Mouse (Mus musculus) layer of hippocampus, adult 8-10 months (tissue): ENCODE measurements at regions not wholly inside any gene's neighbourhood (a gene's known extent, or its start where the extent isn't known, plus 50 kb on each side); places are given as distances from the start of the nearest gene placed in this dataset.
"Not testable (repeated sequence)": the region's sequence is repeated elsewhere in the genome, so short reads cannot be mapped to it uniquely, and the experiment has no call there.

Source experiments
- DNase-seq, 2 experiments: peaks; one replicate each; pipeline ENCODE4 v3.0.0; 2022; ENCODE audit warnings: low spot score in 2 of 2

DNA sequence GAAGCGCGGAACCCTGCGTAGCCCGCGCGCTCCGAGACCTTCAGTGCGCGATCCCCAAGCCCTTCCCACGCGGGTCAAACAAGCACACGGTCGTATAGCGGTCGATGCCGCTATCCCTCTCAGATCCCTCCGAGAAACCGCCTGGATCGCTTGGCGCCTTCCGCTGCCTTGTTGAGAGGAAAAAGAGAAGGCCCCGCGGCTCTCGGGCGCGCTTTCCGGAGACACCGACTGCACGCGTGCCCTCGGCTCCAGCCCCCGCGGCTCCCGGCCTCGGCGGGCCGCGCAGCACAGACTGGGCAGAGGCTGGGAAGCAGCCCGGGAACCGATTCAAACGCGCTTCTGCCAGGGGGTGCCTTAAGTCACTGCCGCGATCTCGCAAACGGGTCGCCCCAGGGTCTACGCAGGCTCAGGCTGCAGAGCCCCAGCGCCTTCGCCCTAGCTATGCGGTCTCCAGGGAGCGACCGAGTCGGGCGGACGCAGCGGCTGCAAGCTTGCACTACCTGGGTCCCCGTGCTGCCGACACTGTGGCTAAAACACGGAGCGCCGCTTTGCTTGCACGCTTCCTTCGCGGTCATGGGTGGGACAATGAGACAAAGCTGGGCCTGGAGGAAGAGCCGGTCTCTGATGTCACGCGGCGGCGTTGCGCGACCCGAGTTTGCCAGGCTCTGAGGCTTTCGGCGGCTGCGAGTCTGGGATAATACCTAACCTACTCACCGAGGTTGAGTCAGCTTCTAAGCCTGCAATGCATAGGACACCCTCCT, 87.3 kb downstream of the Crisp4 start:
- peak in 1 of 2 experiments; percentile 19 for DNase-seq

DNA sequence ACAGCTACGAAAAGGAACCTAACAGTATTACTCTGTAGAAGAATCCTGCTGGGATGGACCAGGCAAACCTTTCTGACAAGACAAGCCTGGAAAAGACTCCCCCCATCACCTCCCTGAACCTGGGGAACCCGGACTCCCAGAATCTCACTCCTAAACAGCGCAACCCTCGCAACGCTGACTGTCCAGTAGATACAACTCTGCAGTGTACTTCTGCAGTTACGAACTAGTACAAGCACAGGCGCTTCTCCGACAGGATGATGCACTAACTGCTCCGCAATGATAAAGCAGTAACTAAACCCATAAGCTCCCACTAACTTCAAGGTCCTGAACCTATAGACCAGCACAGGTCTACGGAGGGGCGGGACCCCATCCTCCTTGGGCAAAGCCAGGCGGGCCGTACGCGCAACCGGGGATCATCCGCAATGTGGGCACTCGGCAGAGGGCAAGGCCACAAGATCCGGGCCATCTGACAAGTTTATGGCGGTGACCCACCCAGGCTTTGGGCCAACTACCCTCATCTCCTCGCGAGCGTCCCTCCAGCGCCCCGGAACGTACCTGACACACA, 88.0 kb downstream of the Crisp4 start:
- DNase-seq = no peak

DNA sequence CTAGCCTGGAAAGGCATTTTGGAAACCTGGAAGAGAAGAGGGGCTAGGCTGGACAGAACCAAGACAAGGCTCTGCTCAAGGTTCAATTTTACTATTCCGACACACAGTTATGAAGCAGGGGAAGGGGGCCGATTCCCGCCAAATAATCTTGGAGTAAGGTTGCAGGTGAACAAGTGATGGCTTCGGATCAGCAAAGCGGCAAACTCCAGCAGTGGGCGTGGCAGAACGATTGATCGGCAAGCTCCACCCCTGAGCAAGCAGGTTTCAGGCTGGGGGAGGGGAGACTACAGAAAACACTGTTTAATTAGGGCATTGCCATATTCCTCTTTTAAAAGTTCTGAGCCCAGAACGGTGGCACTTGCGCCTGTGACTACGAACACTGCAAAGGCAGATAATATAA, 88.7 kb downstream of the Crisp4 start:
- not testable (repeated sequence) for DNase-seq

DNA sequence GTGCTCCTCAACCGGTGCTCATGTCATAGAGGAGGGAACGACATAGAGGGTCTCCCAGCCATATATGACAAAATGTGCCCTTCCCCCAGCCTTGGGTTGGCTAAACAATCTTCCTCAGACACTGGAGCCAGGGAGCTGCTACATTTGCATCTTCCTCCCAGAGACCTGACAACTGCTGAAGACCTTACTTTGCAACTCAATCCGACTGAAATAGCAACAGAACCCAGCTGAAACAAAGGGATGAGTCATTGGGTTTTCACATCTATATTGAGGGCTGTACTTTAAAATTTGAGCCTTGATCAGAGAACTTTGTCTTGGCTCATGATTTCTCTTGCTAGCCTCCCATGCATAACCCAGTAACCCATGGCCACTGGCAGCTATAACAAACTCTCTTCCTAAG, 115.5 kb downstream of the Crisp4 start:
- no peak for DNase-seq

DNA sequence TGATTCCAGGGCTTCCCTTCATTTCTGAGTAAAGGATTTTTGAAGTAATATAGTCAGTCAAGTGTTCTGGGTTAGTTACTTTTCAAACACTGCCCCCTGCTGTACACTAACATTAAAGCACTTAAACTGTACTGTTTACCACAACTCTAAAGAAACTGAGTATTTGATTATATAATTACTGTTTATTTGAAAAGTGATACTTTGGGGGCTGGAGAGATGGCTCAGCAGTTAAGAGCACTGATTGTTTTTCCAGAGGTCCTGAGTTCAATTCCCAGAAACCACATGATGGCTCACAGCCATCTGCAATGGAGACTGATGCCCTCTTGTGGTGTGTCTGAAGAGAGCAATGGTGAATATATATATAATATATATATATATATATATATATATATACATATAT, 132.8 kb downstream of the Crisp4 start:
- DNase-seq = not testable (repeated sequence)

- peak; percentile 7 to 27 for DNase-seq
These were observed 165.1 kb downstream of the Crisp4 start for GRCm38 (mm10) chr1:17980604-17981003.

DNA sequence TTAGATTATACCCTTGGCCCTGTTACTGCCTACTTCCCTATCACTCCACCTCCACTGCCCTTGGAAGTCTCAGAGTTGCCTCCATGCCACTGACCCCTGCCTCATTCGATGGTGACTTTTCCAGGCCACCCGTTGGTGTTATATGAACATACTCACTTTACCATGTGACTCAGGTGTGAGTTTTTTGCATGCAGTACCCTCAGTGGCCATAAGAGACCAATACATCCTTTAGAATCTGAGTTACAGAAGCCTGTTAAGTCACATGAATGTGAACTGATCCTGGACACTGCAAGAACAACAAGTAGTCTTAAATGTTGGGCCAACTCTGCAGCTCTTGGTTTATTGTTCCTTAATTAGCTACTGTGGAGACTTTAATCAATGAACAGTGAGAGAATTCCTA, 167.6 kb downstream of the Crisp4 start:
- no peak for DNase-seq

- not testable (repeated sequence) for DNase-seq
These were observed 188.8 kb downstream of the Crisp4 start for GRCm38 (mm10) chr1:17956881-17957280.

- DNase-seq = not testable (repeated sequence)
These were observed 213.4 kb downstream of the Crisp4 start for GRCm38 (mm10) chr1:17932108-17932810.
